Mouse (Mus musculus): ENCODE measurements at regions not wholly inside any gene's neighbourhood (a gene's known extent, or its start where the extent isn't known, plus 50 kb on each side); places are given as distances from the start of the nearest gene placed in this dataset.
"Not testable (repeated sequence)": the region's sequence is repeated elsewhere in the genome, so short reads cannot be mapped to it uniquely, and the experiment has no call there.

DNA sequence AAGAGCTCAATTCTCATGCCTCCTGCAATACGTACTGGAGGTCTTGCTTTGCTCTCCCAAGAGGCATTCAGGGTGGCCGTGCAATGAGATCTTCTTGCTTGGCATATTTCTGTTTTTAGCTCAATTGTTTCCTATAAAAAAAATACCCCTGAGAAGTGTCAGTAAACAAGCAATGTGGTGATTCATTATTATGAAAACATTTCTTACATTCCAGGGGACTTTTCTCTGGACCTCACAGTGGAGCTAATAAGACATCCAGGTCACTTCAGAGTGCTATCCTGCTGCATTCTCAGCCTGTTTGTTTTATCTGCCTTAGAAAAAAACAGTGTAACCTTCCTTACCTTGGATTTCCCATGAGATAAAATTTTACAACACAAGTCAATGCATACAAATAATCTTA is 532.0 kb downstream of the Dad1 start:
- not testable (repeated sequence) for H3K9me3 ChIP-seq (ENCODE audit: control insufficient read depth, low read length); H3K4me3 ChIP-seq (ENCODE audit: low read length); H3K36me3 ChIP-seq (ENCODE audit: control insufficient read depth, insufficient read depth, low read length); ATAC-seq; H3K4me1 ChIP-seq (ENCODE audit: control insufficient read depth, insufficient read depth, low read length); H3K27ac ChIP-seq (ENCODE audit: low read length); H3K4me2 ChIP-seq (ENCODE audit: low read depth, low read length); H3K9ac ChIP-seq (ENCODE audit: low read depth, low read length); H3K27me3 ChIP-seq (replicated peaks; ENCODE audit: control insufficient read depth, insufficient read depth, low read length)
- 88% methylated on average over 1 of the region's 2 CpGs for WGBS

DNA sequence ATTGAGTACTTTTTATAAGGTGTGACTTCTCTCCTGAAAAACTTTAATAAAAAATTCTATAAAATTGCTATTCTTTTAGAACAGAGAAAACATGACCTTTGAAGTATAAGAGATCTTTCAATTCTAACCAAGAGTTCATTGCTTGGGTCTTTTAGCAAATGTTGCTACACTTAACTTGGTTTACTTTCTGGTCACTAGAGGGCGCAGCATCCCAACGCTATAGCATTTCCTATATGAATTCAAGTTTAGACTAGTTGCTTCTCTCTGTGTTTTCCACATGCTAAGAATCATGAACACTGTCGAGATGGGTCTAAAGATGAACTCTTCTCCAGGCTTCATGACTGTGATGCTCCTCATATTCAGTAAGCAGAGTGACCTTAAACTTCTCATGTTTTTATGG is 544.3 kb downstream of the Dad1 start:
- not testable (repeated sequence) for H3K4me2 ChIP-seq (ENCODE audit: low read depth, low read length); H3K4me3 ChIP-seq (ENCODE audit: low read length); H3K9me3 ChIP-seq (ENCODE audit: control insufficient read depth, low read length); H3K36me3 ChIP-seq (ENCODE audit: control insufficient read depth, insufficient read depth, low read length); H3K27ac ChIP-seq (ENCODE audit: low read length); ATAC-seq; H3K4me1 ChIP-seq (ENCODE audit: control insufficient read depth, insufficient read depth, low read length); H3K27me3 ChIP-seq (replicated peaks; ENCODE audit: control insufficient read depth, insufficient read depth, low read length); H3K9ac ChIP-seq (ENCODE audit: low read depth, low read length)
- 2% methylated on average over 3 of the region's 3 CpGs for WGBS

DNA sequence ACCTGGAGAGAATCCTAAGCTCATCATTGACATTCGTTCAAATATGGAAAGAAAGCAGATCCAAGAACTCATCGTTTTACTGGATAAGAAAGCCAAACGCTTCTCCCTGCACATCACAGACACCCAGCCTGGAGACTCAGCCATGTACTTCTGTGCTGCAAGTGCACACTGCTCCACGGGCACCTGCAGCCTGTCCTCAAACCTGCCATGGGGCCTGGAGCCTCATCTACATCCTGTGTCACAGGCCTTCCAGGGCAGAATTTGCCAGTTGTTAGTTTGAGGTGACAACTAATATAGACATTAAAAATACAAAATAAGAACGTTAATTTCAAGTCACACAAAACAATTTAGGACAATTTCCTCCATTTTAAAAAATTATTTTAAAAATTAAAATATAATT is 549.6 kb downstream of the Dad1 start:
- H3K4me3 ChIP-seq (ENCODE audit: low read length); ATAC-seq; H3K4me1 ChIP-seq (ENCODE audit: control insufficient read depth, insufficient read depth, low read length); H3K36me3 ChIP-seq (ENCODE audit: control insufficient read depth, insufficient read depth, low read length); H3K4me2 ChIP-seq (ENCODE audit: low read depth, low read length); H3K9me3 ChIP-seq (ENCODE audit: control insufficient read depth, low read length); H3K27me3 ChIP-seq (replicated peaks; ENCODE audit: control insufficient read depth, insufficient read depth, low read length); H3K9ac ChIP-seq (ENCODE audit: low read depth, low read length); H3K27ac ChIP-seq (ENCODE audit: low read length): not testable (repeated sequence)
- 75% methylated on average over 5 of the region's 5 CpGs for WGBS

DNA sequence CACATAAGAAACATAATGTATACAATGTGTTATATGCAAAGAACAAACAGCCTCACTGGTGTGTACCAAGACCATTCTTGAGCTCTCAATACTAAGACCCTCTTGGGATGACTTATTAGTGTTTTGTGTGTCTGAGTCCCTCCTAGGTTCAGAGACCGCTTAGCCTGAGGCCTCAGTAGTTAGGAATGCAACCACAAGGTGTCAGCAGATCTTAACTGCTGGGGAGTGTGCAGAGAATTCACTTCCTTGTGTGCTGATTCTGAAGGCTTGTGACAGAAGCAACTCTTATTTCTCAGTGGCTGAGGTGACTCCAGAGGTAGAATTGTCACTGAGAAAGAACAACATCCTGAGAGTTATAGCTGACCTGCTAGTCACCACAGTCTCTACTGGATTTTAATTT is 550.3 kb downstream of the Dad1 start:
- H3K36me3 ChIP-seq (ENCODE audit: control insufficient read depth, insufficient read depth, low read length); ATAC-seq; H3K4me3 ChIP-seq (ENCODE audit: low read length); H3K4me2 ChIP-seq (ENCODE audit: low read depth, low read length); H3K27me3 ChIP-seq (replicated peaks; ENCODE audit: control insufficient read depth, insufficient read depth, low read length); H3K4me1 ChIP-seq (ENCODE audit: control insufficient read depth, insufficient read depth, low read length); H3K9ac ChIP-seq (ENCODE audit: low read depth, low read length); H3K27ac ChIP-seq (ENCODE audit: low read length); H3K9me3 ChIP-seq (ENCODE audit: control insufficient read depth, low read length): not testable (repeated sequence)
- WGBS = 20% methylated on average over 1 of the region's 1 CpGs

DNA sequence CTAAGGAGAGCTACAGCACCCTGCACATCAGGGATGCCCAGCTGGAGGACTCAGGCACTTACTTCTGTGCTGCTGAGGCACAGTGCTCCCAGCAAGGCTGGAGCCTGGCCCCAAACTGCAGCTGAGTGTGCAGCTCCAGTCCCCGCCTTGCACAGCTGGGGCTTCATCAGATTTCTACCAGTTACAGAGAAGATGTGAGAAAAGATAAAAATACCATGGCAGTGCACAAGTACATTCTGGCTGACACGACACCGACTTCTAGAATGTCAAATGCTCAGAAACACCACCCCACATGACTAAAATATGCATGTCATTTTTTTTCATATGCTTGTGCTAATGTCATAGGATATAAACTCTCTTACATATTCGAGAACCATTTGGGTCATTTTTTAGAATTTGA is 569.8 kb downstream of the Dad1 start:
- not testable (repeated sequence) for H3K36me3 ChIP-seq (ENCODE audit: control insufficient read depth, insufficient read depth, low read length); H3K27ac ChIP-seq (ENCODE audit: low read length); H3K4me3 ChIP-seq (ENCODE audit: low read length); H3K9me3 ChIP-seq (ENCODE audit: control insufficient read depth, low read length); H3K9ac ChIP-seq (ENCODE audit: low read depth, low read length); H3K4me1 ChIP-seq (ENCODE audit: control insufficient read depth, insufficient read depth, low read length); H3K4me2 ChIP-seq (ENCODE audit: low read depth, low read length); ATAC-seq; H3K27me3 ChIP-seq (replicated peaks; ENCODE audit: control insufficient read depth, insufficient read depth, low read length)
- 75% methylated on average over 4 of the region's 4 CpGs for whole genome bisulfite sequencing

DNA sequence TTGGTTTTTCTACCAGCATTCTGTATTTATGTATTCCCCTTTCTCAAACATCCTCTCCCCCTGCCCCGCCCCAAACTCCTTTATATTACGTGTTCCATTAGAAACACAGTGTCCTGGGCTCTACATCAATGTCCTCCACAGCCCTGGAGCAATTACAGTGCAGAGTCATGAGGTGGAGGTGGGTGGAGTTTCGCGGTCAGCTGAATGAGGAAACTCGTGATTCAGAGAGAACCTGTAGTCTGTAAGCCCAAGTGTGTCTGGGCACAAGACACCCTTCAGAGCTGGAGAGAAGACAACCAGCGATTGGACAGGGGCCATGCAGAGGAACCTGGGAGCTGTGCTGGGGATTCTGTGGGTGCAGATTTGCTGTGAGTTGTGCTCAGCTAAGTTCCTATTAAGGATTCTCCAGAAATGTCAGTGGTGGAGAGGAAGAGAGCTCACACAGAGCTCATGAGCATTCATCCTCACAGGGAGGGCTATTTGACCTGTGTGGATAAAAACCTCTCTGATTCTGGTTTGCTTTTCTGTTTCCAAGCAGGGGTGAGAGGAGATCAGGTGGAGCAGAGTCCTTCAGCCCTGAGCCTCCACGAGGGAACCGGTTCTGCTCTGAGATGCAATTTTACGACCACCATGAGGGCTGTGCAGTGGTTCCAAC is 570.4 kb downstream of the Dad1 start:
- not testable (repeated sequence) for H3K9me3 ChIP-seq (ENCODE audit: control insufficient read depth, low read length); H3K4me3 ChIP-seq (ENCODE audit: low read length); H3K9ac ChIP-seq (ENCODE audit: low read depth, low read length); H3K36me3 ChIP-seq (ENCODE audit: control insufficient read depth, insufficient read depth, low read length); H3K4me1 ChIP-seq (ENCODE audit: control insufficient read depth, insufficient read depth, low read length); H3K27me3 ChIP-seq (replicated peaks; ENCODE audit: control insufficient read depth, insufficient read depth, low read length); H3K4me2 ChIP-seq (ENCODE audit: low read depth, low read length); H3K27ac ChIP-seq (ENCODE audit: low read length)
- 0 out of 2 replicates have a peak, but pooled peaks have one; percentile 60 for ATAC-seq
- WGBS = 53% methylated on average over 9 of the region's 9 CpGs

DNA sequence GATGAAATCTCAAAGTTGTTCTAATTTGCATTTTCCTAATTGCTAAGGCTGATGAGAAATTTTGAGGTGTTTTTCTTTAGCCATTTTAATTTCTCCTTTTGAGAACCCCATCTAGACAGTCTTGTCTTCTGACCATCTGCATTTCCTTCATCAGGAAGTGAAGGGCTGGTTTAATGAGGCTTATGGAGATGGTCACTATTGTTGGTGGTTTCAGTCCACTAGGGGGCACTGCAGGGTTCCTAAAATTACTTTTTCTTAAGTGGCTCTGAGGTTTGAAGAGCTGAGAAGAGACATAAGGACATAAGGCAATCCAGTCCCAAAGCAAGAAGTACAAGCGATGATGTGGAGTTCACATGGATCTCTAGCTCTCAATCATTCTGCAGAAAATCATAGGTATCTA is 571.2 kb downstream of the Dad1 start:
- H3K36me3 ChIP-seq (ENCODE audit: control insufficient read depth, insufficient read depth, low read length); ATAC-seq: not testable (repeated sequence)
- 90% methylated on average over 1 of the region's 1 CpGs for WGBS

DNA sequence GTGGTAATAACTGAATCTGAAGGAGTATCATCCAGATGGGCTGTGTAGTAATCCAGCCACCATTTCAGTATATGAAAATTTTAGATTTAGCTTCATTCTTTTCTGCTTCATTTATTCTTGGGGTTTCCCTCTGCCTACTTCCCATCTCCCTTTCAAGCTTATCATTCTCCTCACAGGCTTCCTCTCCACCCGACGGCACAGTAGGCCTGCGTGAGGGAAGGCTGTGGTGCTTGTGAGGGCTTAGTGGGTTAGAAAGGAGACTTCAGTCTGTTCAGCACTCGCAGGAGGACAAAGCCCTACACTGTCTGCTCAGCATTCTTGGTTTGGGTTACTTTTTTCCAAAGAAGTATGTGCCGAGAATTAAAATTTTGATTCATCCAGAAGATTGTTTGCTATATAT is 572.6 kb downstream of the Dad1 start:
- not testable (repeated sequence) for H3K9me3 ChIP-seq (ENCODE audit: control insufficient read depth, low read length); H3K9ac ChIP-seq (ENCODE audit: low read depth, low read length); H3K4me2 ChIP-seq (ENCODE audit: low read depth, low read length); H3K27me3 ChIP-seq (replicated peaks; ENCODE audit: control insufficient read depth, insufficient read depth, low read length); ATAC-seq; H3K36me3 ChIP-seq (ENCODE audit: control insufficient read depth, insufficient read depth, low read length); H3K4me1 ChIP-seq (ENCODE audit: control insufficient read depth, insufficient read depth, low read length); H3K4me3 ChIP-seq (ENCODE audit: low read length); H3K27ac ChIP-seq (ENCODE audit: low read length)
- 67% methylated on average over 5 of the region's 5 CpGs for WGBS

More for the DNA sequence above, 571.2 kb downstream of the Dad1 start:
- not testable (repeated sequence) for H3K9me3 ChIP-seq (ENCODE audit: control insufficient read depth, low read length); H3K4me3 ChIP-seq (ENCODE audit: low read length); H3K4me2 ChIP-seq (ENCODE audit: low read depth, low read length); H3K27me3 ChIP-seq (replicated peaks; ENCODE audit: control insufficient read depth, insufficient read depth, low read length); H3K4me1 ChIP-seq (ENCODE audit: control insufficient read depth, insufficient read depth, low read length); H3K27ac ChIP-seq (ENCODE audit: low read length); H3K9ac ChIP-seq (ENCODE audit: low read depth, low read length)

DNA sequence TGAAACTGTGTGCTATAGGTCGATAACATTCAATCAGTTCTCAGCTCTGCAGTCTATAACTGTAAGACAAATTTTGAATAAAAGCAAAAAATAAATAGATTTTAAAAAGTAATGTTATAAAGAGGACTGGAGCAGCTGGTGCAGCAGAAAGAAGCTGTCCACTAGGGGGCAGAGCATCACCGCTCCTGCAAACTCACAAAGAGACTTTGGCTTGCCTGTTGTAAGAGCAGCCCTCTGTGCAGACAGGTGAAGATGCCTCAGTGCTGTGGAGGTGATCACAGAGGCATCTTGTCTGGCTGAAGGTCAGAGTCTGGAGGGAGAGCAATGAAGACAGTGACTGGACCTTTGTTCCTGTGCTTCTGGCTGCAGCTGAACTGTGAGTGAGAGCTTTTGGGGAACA is 588.2 kb downstream of the Dad1 start:
- H3K9ac ChIP-seq (ENCODE audit: low read depth, low read length); H3K4me3 ChIP-seq (ENCODE audit: low read length); H3K27me3 ChIP-seq (replicated peaks; ENCODE audit: control insufficient read depth, insufficient read depth, low read length); H3K4me1 ChIP-seq (ENCODE audit: control insufficient read depth, insufficient read depth, low read length); H3K4me2 ChIP-seq (ENCODE audit: low read depth, low read length); H3K36me3 ChIP-seq (ENCODE audit: control insufficient read depth, insufficient read depth, low read length); ATAC-seq; H3K9me3 ChIP-seq (ENCODE audit: control insufficient read depth, low read length); H3K27ac ChIP-seq (ENCODE audit: low read length): not testable (repeated sequence)
- 18% methylated on average over 2 of the region's 2 CpGs for WGBS

DNA sequence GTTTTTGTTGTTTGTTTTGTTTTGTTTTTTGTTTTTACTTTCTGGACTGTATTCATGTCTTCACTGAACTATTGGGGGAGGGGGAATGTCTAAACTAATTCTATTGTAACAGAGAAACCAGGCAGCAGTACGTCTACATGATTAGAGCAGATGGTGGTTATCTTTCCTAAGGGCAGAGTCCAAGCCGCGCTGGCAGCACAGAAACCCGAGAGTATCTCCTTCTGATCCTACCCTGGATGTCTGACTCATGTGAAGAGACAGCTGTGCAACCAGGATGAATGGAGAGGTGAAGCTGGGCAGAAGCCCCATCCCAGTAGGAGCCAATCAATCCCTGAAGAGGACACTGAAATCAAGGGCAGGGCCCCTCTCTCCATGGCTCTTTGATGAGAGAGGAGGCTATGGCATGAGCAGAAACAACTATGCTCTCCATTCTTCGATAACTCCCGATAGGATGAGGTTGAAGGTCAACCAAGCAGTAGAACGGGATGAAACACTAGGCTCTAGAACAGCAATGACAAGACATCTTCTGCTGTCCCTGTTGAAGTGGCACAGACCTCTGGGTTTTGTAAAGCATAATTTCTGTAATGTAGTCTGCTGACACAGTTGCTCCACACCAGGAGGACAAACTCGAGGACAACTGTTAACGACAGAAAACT is 591.1 kb downstream of the Dad1 start:
- H3K27ac ChIP-seq (ENCODE audit: low read length); H3K27me3 ChIP-seq (replicated peaks; ENCODE audit: control insufficient read depth, insufficient read depth, low read length); H3K9me3 ChIP-seq (ENCODE audit: control insufficient read depth, low read length); H3K9ac ChIP-seq (ENCODE audit: low read depth, low read length); H3K4me2 ChIP-seq (ENCODE audit: low read depth, low read length); H3K4me1 ChIP-seq (ENCODE audit: control insufficient read depth, insufficient read depth, low read length); H3K4me3 ChIP-seq (ENCODE audit: low read length); H3K36me3 ChIP-seq (ENCODE audit: control insufficient read depth, insufficient read depth, low read length): not testable (repeated sequence)
- ATAC-seq = peak; percentile 98
- WGBS = 64% methylated on average over 7 of the region's 9 CpGs
